Mouse (Mus musculus) kidney, postnatal 14 days (tissue): ENCODE data around the gene Usp7.
A peak's percentile ranks its signal among the peaks of the same experiment; 100 is the strongest.

Experiments
- DNase-seq: peaks from one replicate; pipeline ENCODE4 v3.0.0; 2022; ENCODE audit warnings: mixed read lengths

The Usp7 gene

GRCm38 (mm10) chr16:8791949-8792557 lies at the start of gene Usp7:
Usp7 (minus strand) TSS chr16:8792308.
- DNase-seq: no peak

GRCm38 (mm10) chr16:8840557-8840956 lies 48.4 kb upstream of the Usp7 start:
- DNase-seq: no peak

GRCm38 (mm10) chr16:8838921-8839320 lies 46.8 kb upstream of the Usp7 start:
- DNase-seq: no peak

GRCm38 (mm10) chr16:8837595-8837994 lies 45.5 kb upstream of the Usp7 start:
- no peak for DNase-seq

GRCm38 (mm10) chr16:8836876-8837275 lies 44.8 kb upstream of the Usp7 start:
- DNase-seq: no peak

GRCm38 (mm10) chr16:8831241-8831640 lies 39.1 kb upstream of the Usp7 start:
- DNase-seq: peak; percentile 46

- DNase-seq: peak; percentile 81
Observed at GRCm38 (mm10) chr16:8830431-8831211, 38.5 kb upstream of the Usp7 start.

DNA sequence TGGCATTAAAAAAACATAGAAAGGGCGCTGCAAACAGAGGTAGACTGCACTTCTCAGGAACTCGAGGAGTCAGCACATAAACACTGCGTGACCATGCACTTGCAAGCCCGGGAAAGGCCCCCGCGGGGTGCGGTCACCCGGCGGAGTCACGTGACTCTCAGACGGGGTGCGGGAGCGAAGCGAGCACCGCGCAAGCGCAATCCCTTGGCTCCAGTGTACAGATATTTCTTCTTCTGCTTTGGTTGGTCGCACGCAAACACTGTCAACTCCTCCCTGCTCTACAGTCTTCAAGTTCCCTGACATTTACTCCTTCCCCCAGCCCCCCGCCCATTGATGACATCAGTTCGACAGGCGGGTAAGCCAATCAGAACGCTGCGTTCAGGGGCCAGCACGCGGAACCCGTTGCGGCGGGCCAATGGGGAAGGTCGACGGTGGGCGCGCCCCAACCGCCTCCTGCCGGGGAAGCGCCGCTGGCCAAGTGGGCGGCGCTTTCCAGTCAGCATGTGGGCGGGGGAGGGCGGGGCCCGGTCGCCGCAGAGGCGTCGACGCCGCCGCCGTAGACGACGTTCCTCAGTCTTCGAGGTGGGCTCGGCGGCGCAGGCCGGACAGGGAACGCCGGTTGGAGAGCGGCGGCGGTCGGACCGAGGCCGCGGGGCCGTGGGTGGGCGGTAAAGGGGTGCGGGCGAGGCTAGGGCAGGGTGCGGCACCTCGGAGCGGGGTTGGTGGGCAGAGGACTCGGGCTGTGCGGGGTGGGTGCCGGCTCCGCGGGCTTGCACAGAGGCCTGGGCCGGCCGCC lies 37.7 kb upstream of the Usp7 start, which contains the start of gene 1810013L24Rik:
Gene 1810013L24Rik (plus strand): TSS at position 537 of the 796 bp plus-strand sequence.
- DNase-seq: peak; percentile 98

- DNase-seq: no peak
Observed at GRCm38 (mm10) chr16:8828636-8829563, 36.8 kb upstream of the Usp7 start.

- no peak for DNase-seq
Observed at GRCm38 (mm10) chr16:8827366-8827765, 35.3 kb upstream of the Usp7 start.

GRCm38 (mm10) chr16:8823661-8824060 lies 31.6 kb upstream of the Usp7 start:
- DNase-seq: no peak

- no peak for DNase-seq
Observed at GRCm38 (mm10) chr16:8822586-8822985, 30.5 kb upstream of the Usp7 start.

DNA sequence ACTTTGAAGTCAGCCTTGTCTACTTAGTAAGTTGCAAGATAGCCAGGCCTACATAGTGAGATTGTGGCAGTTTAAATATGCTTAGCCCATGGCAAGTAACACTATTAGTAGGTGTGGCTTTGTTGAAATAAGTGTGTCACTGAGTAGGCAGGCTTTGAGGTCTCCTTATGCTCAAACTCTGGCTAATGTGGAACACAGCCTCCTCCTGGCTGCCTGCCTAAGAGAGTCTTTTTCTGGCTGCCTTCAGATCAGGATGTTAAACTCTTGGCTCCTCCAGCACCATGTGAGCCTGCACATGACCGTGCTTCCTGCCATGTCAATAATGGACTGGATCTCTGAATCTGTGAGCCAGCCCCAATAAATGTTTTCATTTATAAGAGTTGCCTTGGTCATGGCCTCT lies 29.3 kb upstream of the Usp7 start:
- DNase-seq: peak; percentile 15

- DNase-seq: no peak
Observed at GRCm38 (mm10) chr16:8817872-8818271, 25.8 kb upstream of the Usp7 start.

- DNase-seq: no peak
Observed at GRCm38 (mm10) chr16:8810399-8811127, 18.5 kb upstream of the Usp7 start.

DNA sequence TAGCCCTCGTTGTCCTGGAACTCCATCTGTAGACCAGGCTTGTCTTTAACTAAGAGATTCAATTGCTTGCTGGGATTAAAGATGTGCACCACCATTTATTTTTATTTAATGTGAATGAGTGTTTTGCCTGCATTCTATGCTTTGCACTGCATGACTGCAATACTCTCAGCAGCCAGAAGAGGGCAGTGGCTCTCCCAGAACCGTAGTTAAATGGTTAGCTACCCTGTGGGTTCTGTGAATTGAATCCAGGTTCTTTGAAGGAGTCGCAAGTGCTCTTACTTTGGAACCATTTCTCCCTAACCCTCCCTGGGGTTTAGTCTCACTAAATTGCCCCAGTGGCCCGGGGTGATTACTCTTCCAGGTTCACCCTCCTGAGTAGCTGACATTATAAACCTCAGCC lies 14.6 kb upstream of the Usp7 start:
- peak; percentile 16 for DNase-seq

DNA sequence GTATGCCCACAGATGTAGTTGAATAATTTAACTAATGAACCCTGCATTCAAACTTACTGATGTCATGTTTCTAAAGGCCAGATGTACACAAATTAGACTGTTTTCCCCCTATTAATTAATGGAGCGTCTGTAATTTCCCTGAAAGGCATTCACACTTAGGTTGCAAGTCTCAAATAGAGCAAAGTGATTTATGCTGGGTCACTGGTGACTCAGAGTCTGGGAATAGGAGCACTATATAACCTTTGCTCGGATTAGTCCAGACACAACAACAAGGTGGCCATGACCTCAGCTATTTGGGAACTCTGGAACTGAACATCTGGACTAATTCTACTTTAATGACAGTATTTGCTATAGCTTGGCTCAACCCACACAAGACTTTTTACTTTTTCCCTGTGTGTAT lies 3.8 kb upstream of the Usp7 start:
- DNase-seq: no peak

DNA sequence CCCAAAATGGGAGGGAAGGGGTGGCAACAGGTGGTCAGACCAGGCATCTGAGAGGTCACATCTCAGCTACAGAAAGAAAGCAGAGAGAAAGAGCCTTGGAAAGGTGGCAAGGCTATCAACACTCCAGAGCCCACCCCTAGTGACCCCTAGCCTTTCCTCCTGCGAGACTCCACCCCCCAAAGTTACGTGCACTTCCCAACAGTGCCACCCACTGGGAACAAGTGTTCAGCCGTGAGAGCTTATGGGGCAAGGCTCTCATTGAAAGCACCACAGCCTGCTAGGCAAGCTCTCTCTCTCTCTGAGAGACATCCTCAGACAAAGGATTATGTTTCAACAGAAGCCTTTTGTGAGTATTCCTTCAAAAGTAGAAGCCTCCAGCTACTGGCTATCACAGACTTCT lies 2.8 kb upstream of the Usp7 start:
- DNase-seq: no peak

DNA sequence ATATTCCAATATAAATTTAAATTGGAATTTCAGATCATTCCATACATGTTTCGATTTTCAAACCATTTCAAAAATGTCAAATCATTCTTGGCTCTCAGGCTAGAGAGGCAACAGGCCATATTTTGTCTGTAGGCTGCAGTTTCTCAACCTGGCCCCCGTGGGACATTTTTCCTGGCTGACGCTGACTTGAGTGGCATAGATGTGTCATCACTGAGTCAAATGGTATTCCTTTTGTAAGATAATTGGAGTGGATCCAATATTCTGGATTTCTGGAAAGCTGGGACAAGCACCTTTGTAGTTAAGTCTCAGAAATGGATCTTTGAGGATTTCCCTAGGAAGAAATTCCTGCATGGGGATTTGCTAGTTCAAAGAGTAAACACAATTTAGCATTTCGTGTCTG lies 1.2 kb downstream of the Usp7 start:
- no peak for DNase-seq

DNA sequence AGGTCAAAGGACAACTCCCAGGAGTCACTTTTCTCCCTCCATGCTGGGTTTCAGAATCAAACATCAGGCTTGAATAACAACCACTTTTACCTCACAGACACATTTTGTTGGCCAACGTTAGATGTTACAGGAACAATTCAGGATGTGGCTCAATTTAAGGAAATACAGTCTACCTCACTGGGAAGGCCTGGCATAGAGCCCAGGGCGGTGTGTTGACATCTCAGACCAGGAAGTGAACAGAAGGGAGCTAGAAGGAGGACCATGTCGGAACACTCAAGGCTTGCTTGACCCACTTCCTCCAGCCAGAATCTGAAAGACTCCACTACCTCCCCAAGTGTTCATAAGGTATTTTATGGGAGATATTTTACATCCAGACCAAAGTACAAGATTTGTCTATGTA lies 7.4 kb downstream of the Usp7 start:
- DNase-seq: peak; percentile 71

DNA sequence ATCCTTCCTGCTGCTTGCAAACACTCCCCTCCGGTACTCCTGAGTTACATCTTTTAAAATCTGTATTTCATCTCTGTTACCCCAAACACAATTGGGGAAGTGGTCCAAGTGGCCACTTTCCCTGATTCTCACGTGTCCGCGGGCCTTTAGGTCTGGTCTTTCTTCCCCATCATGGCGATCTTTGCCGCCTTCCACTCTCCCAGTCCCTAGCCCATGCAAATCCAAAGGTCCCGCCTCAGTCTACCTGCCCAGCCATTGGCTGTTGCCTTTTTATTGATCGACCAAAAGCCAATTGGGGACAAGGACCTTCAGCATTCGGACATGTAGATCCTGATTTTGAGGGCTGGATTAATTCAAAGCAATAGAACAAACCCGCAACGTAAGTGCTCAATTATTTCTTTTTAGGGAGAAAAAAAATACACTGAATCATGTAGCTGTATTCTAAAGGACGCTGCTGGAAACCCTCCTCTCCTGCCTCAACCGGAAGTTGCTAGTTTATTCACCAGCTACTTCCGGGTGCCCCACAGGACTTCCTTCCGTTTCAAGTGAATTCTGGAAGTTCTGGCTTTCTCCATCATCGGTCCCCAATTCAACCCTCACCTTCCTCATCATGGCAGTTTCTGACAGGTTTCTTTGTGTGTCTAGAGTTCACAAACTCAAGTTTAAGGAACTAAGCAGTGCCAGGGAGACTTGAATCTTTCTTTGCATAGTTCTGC lies 8.8 kb downstream of the Usp7 start:
- DNase-seq: no peak
